Mouse (Mus musculus): ENCODE results near the gene Per3. TPM values are rescaled to one million over a fixed set of nuclear protein-coding genes. Genes with fewer than 3 reads are reported as not detected.

Per3 gene
- total and polyA plus RNA-seq, 2 experiments from 2014 or later: 4.7 to 11.4 TPM

GRCm38 (mm10) chr4:151081355-151081754 lies 36.9 kb upstream of the Per3 start:
- no peak for TF ChIP-seq CTCF (IDR thresholded peaks at IDR 0.05; ENCODE audit: low read depth)
- Histone ChIP-seq H3K9me3 (ENCODE audit: low read length) (no peaks in the 10 kb centered on the region), H3K4me3 (ENCODE audit: low read length) (no peak overlapping the region), H3K4me2 (ENCODE audit: low read depth, low read length) (no peak overlapping the region), H3K27me3 (ENCODE audit: insufficient read depth, low read length) (no peaks in the 10 kb centered on the region), H3K4me1 (ENCODE audit: insufficient read depth, low read length) (no peaks in the 10 kb centered on the region), H3K27ac (no peak overlapping the region), H3K9ac (replicated peaks; ENCODE audit: low read length) (no peak overlapping the region), H3K36me3 (ENCODE audit: insufficient read depth, low read length) (peaks cover 67% of the 10 kb centered on the region)
- 76% methylated on average over 2 of the region's 2 CpGs for WGBS
- DNase-seq (ENCODE audit: low spot score) (no peak), ATAC-seq (no peak)

DNA sequence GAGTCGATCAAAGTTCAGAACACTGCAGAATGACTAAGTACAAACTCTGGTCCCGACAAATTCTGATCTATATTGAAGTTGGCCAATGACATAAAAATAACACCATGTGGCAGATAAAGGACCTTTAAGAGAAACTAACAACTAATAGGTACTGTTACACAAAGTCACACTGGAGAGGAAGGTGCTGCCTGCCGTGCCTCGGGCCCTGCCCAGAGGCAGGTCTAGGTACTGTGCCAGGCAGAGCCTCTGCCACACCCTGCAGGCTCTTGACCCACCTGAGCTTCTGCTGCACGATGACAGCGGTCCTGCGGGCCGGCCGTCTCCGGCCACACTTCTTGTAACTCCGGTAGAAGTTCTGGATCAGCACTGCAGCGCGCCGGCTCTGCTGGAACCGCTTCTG lies 30.4 kb upstream of the Per3 start:
- no peaks in the 10 kb centered on the region for H3K9me3 ChIP-seq (ENCODE audit: low read length)
- 88% methylated on average over 15 of the region's 15 CpGs for WGBS

DNA sequence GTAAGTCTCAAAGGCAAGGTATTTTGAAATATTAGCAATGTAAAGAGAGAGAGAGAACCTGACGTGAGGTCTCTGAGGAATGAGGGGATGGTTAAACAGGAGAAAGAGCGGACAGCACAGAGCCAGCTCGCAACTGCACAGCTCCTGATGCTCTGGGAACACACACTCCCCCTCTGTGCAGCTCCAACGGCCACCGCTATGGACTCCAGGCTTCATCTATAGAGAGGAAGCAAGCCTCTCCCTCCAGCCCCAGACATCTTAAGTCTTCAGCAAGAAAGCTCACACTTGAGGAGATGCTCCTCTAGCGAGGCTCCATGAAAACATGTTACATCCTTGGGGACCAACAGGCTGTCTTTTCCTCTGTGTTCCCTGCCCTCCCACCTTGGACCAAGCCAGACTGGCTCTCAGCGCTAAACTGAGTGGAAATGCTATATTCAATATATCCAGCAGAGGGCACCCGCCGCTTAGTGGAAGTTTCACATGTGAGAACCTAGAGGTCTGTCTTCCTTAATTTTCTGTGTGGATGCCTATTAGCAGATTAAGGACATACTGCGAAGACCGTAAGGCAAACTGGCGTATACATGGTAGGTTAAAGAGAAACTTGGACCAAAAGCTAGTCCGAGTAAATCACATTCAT lies 28.8 kb upstream of the Per3 start:
- Histone ChIP-seq H3K4me2 (ENCODE audit: low read depth, low read length) (no peak overlapping the region), H3K4me3 (ENCODE audit: low read length) (no peak overlapping the region), H3K9me3 (ENCODE audit: low read length) (no peaks in the 10 kb centered on the region), H3K9ac (replicated peaks; ENCODE audit: low read length) (no peak overlapping the region), H3K4me1 (ENCODE audit: insufficient read depth, low read length) (no peaks in the 10 kb centered on the region), H3K36me3 (ENCODE audit: insufficient read depth, low read length) (peaks cover 74% of the 10 kb centered on the region), H3K27ac (no peak overlapping the region), H3K27me3 (ENCODE audit: insufficient read depth, low read length) (no peaks in the 10 kb centered on the region)
- TF ChIP-seq CTCF (IDR thresholded peaks at IDR 0.05; ENCODE audit: low read depth): peak; percentile 92
- peak; percentile 86 for ATAC-seq
- peak; percentile 89 for DNase-seq (ENCODE audit: low spot score)
- WGBS: 51% methylated on average over 13 of the region's 13 CpGs

More for the DNA sequence above, 30.4 kb upstream of the Per3 start:
- H3K36me3 ChIP-seq (ENCODE audit: insufficient read depth, low read length): peaks cover 78% of the 10 kb centered on the region
- no peak overlapping the region for H3K9ac ChIP-seq (replicated peaks; ENCODE audit: low read length)
- H3K4me1 ChIP-seq (ENCODE audit: insufficient read depth, low read length): no peaks in the 10 kb centered on the region
- no peak overlapping the region for H3K4me3 ChIP-seq (ENCODE audit: low read length)
- H3K27me3 ChIP-seq (ENCODE audit: insufficient read depth, low read length): no peaks in the 10 kb centered on the region
- ATAC-seq (no peak), DNase-seq (ENCODE audit: low spot score) (no peak)
- TF ChIP-seq CTCF (IDR thresholded peaks at IDR 0.05; ENCODE audit: low read depth): no peak
- no peak overlapping the region for H3K4me2 ChIP-seq (ENCODE audit: low read depth, low read length)
- no peak overlapping the region for H3K27ac ChIP-seq

GRCm38 (mm10) chr4:151070962-151071361 lies 26.5 kb upstream of the Per3 start:
- H3K27ac ChIP-seq: no peak overlapping the region
- ATAC-seq (no peak), DNase-seq (ENCODE audit: low spot score) (no peak)
- no peak; the same call in 1 of the 2 replicates for TF ChIP-seq CTCF (IDR thresholded peaks at IDR 0.05; ENCODE audit: low read depth)
- peaks cover 70% of the 10 kb centered on the region for H3K36me3 ChIP-seq (ENCODE audit: insufficient read depth, low read length)
- H3K9ac ChIP-seq (replicated peaks; ENCODE audit: low read length): no peak overlapping the region
- no peaks in the 10 kb centered on the region for H3K4me1 ChIP-seq (ENCODE audit: insufficient read depth, low read length)
- no peak overlapping the region for H3K4me3 ChIP-seq (ENCODE audit: low read length)
- H3K27me3 ChIP-seq (ENCODE audit: insufficient read depth, low read length): no peaks in the 10 kb centered on the region
- no peaks in the 10 kb centered on the region for H3K9me3 ChIP-seq (ENCODE audit: low read length)
- no peak overlapping the region for H3K4me2 ChIP-seq (ENCODE audit: low read depth, low read length)
- 87% methylated on average over 7 of the region's 7 CpGs for WGBS

DNA sequence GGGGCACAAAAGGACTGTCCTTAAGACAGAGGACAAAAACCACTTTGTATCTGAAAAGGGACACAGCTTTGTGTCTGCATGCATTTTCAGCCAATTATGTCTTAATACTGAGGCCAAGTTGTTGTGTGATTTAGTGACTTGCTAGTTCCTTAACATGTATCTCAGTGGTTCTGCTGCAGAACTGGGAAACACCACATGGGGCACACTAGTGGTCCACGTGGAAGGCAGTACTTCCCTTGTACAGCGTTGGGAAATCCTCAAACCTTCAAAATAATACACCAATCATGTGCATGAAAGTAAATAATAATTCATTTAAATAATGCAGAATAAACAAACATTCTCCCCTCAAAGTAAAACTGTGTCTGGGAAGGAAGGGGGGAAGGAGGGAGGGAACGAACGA lies 24.3 kb upstream of the Per3 start:
- 65% methylated on average over 4 of the region's 4 CpGs for WGBS
- no peak for ATAC-seq
- H3K36me3 ChIP-seq (ENCODE audit: insufficient read depth, low read length): peaks cover 54% of the 10 kb centered on the region

GRCm38 (mm10) chr4:151059566-151059965 lies 15.1 kb upstream of the Per3 start:
- 82% methylated on average over 4 of the region's 4 CpGs for WGBS
- Histone ChIP-seq H3K36me3 (ENCODE audit: insufficient read depth, low read length) (peaks cover 16% of the 10 kb centered on the region; the same call in 1 of the 2 replicates), H3K9ac (replicated peaks; ENCODE audit: low read length) (no peak overlapping the region), H3K4me2 (ENCODE audit: low read depth, low read length) (no peak overlapping the region), H3K27ac (no peak overlapping the region), H3K9me3 (ENCODE audit: low read length) (no peaks in the 10 kb centered on the region), H3K4me3 (ENCODE audit: low read length) (no peak overlapping the region), H3K4me1 (ENCODE audit: insufficient read depth, low read length) (peaks cover 8% of the 10 kb centered on the region), H3K27me3 (ENCODE audit: insufficient read depth, low read length) (no peaks in the 10 kb centered on the region)
- TF ChIP-seq CTCF (IDR thresholded peaks at IDR 0.05; ENCODE audit: low read depth): no peak
- ATAC-seq: no peak
- no peak for DNase-seq (ENCODE audit: low spot score)

More for the DNA sequence above, 24.3 kb upstream of the Per3 start:
- Histone ChIP-seq H3K27ac (no peak overlapping the region), H3K27me3 (ENCODE audit: insufficient read depth, low read length) (no peaks in the 10 kb centered on the region), H3K9ac (replicated peaks; ENCODE audit: low read length) (no peak overlapping the region), H3K4me3 (ENCODE audit: low read length) (no peak overlapping the region), H3K9me3 (ENCODE audit: low read length) (no peaks in the 10 kb centered on the region), H3K4me1 (ENCODE audit: insufficient read depth, low read length) (no peaks in the 10 kb centered on the region), H3K4me2 (ENCODE audit: low read depth, low read length) (no peak overlapping the region)
- no peak for DNase-seq (ENCODE audit: low spot score)
- peak; percentile 50 for TF ChIP-seq CTCF (IDR thresholded peaks at IDR 0.05; ENCODE audit: low read depth)

DNA sequence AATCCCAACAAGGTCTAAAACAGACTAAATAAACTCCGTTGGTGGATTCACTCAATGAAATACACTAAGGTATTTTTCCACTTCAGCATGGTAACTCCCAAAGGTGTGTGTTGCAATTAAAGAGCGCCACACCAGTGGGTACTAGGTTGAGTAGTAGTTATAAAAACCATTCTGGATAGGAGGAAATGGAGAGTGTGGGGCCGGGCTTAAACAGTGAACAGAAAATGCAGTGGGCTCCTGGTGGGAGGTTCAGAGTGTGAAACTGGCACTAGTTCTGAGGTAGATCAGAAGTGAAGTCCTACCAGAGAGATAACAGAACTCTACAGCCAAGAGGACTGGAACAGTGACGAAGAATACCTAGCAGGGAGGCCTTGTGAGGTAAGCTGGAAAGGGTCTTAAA lies 14.2 kb upstream of the Per3 start:
- H3K9ac ChIP-seq (replicated peaks; ENCODE audit: low read length): peak overlapping the region; percentile 50; the same call in 1 of the 2 replicates
- H3K4me1 ChIP-seq (ENCODE audit: insufficient read depth, low read length): peaks cover 8% of the 10 kb centered on the region
- peaks cover 18% of the 10 kb centered on the region; the same call in 1 of the 2 replicates for H3K36me3 ChIP-seq (ENCODE audit: insufficient read depth, low read length)
- H3K9me3 ChIP-seq (ENCODE audit: low read length): no peaks in the 10 kb centered on the region
- ATAC-seq (no peak), DNase-seq (ENCODE audit: low spot score) (no peak)
- H3K4me2 ChIP-seq (ENCODE audit: low read depth, low read length): peak overlapping the region; percentile 58
- no peak for TF ChIP-seq CTCF (IDR thresholded peaks at IDR 0.05; ENCODE audit: low read depth)
- H3K27ac ChIP-seq: peak overlapping the region; percentile 93
- H3K27me3 ChIP-seq (ENCODE audit: insufficient read depth, low read length): no peaks in the 10 kb centered on the region
- peak overlapping the region; percentile 88; the same call in 1 of the 2 replicates for H3K4me3 ChIP-seq (ENCODE audit: low read length)
- 70% methylated on average over 4 of the region's 4 CpGs for WGBS
